Mouse (Mus musculus) bone marrow, adult 2 months (tissue): ENCODE measurements around the gene Hmx2. TPM values are rescaled to one million over a fixed set of nuclear protein-coding genes. Genes with fewer than 3 reads are reported as not detected.
A peak's percentile ranks its signal among the peaks of the same experiment; 100 is the strongest.

Source experiments
- H3K27ac ChIP-seq: fragments of 200-500 bp; 2 replicates; pipeline ENCODE4 v1.5.1; 2012; ENCODE audit warnings: low read depth, mild to moderate bottlenecking, control low read depth, inconsistent platforms, low read length; ENCODE audit not compliant: control insufficient read depth, poor library complexity, insufficient read depth
- H3K4me1 ChIP-seq: fragments of 200-500 bp; 2 replicates; pipeline ENCODE4 v1.6.1; 2011; ENCODE audit warnings: low read length; ENCODE audit not compliant: control insufficient read depth, insufficient read depth
- H3K4me3 ChIP-seq: fragments of 200-500 bp; replicated peaks from 2 replicates; pipeline ENCODE3; 2011; ENCODE audit warnings: mild to moderate bottlenecking, low read depth, low read length, control low read depth; ENCODE audit not compliant: control insufficient read depth
- CTCF ChIP-seq: fragments of 200-500 bp; IDR thresholded peaks from 2 replicates; pipeline ENCODE4 v1.5.1; 2011; ENCODE audit warnings: low read length, control low read depth; ENCODE audit not compliant: control insufficient read depth, insufficient read depth
- POLR2A ChIP-seq: fragments of 200-500 bp; IDR thresholded peaks from 2 replicates; pipeline ENCODE4 v1.6.1; 2011; ENCODE audit warnings: low read depth, mild to moderate bottlenecking, control low read depth, low read length, borderline replicate concordance; ENCODE audit not compliant: control insufficient read depth
- whole genome bisulfite sequencing: fragments of 180-500 bp; shearing (Covaris S2); methylation state at CpG from one replicate; pipeline ENCODE4 v1.1.7; 2018; 5-methylcytosine and 5-hydroxymethylcytosine counted together
- polyA plus RNA-seq: library from polyadenylated mRNA; stranded (reverse); fragments of >200 nt; gene quantifications from 2 replicates; pipeline ENCODE4 v1.2.4, GENCODE M21; 2011; ENCODE audit warnings: low replicate concordance; ENCODE audit not compliant: missing spikeins, insufficient read depth, insufficient read length

Gene Hmx2
- not detected in 2 replicates for polyA plus RNA-seq

GRCm38 (mm10) chr7:131548473-131548872 lies at the start of gene Hmx2:
Gene Hmx2 (plus strand): TSS chr7:131548773.
- TF ChIP-seq CTCF, result no peak
- no peak for TF ChIP-seq POLR2A
- Histone ChIP-seq H3K4me3 (no peak within 1 kb of the TSS), H3K4me1 (no peaks in the 10 kb centered on the region), H3K27ac (no peak within 1 kb of the TSS)
- 9% methylated on average over 3 of the region's 3 CpGs for WGBS

GRCm38 (mm10) chr7:131503739-131504138 lies 44.8 kb upstream of the Hmx2 start:
- TF ChIP-seq CTCF (no peak), POLR2A (no peak)
- no peak overlapping the region for H3K4me3 ChIP-seq
- no peaks in the 10 kb centered on the region for H3K4me1 ChIP-seq
- no peak overlapping the region for H3K27ac ChIP-seq
- WGBS, result 71% methylated on average over 2 of the region's 2 CpGs

- TF ChIP-seq CTCF (peak; percentile 77), POLR2A (no peak)
- under 1% methylated on average over 7 of the region's 7 CpGs for WGBS
- Histone ChIP-seq H3K4me3 (no peak overlapping the region), H3K4me1 (no peaks in the 10 kb centered on the region), H3K27ac (no peak overlapping the region)
Measured at GRCm38 (mm10) chr7:131539979-131540378, 8.6 kb upstream of the Hmx2 start.

- no peak overlapping the region for H3K4me3 ChIP-seq
- no peak overlapping the region for H3K27ac ChIP-seq
- WGBS, result 6% methylated on average over 41 of the region's 41 CpGs
- TF ChIP-seq CTCF (no peak), POLR2A (no peak)
- no peaks in the 10 kb centered on the region for H3K4me1 ChIP-seq
Measured at GRCm38 (mm10) chr7:131541184-131542114, 7.1 kb upstream of the Hmx2 start.

- H3K4me1 ChIP-seq, result no peaks in the 10 kb centered on the region
- 2% methylated on average over 65 of the region's 65 CpGs for WGBS
- no peak for TF ChIP-seq CTCF
- H3K4me3 ChIP-seq, result no peak within 1 kb of the TSS
- H3K27ac ChIP-seq, result peak within 1 kb of the TSS; percentile 20; the same call in 1 of the 2 replicates
Measured at GRCm38 (mm10) chr7:131542115-131542871, 6.3 kb upstream of the Hmx2 start, which contains the start of gene Hmx3. Gene Hmx3 (plus strand): TSS chr7:131542867.

GRCm38 (mm10) chr7:131542872-131543622 lies 5.5 kb upstream of the Hmx2 start:
- TF ChIP-seq POLR2A (no peak), CTCF (no peak)
- H3K4me3 ChIP-seq, result no peak overlapping the region
- H3K27ac ChIP-seq, result no peak overlapping the region
- no peaks in the 10 kb centered on the region for H3K4me1 ChIP-seq
- WGBS, result 2% methylated on average over 65 of the region's 71 CpGs

- Histone ChIP-seq H3K4me3 (no peak overlapping the region), H3K27ac (no peak overlapping the region), H3K4me1 (no peaks in the 10 kb centered on the region)
- WGBS, result 2% methylated on average over 75 of the region's 75 CpGs
- TF ChIP-seq CTCF (no peak), POLR2A (no peak)
Measured at GRCm38 (mm10) chr7:131543623-131544481, 4.7 kb upstream of the Hmx2 start.
